Mouse (Mus musculus): ENCODE data around the gene Ttll6. TPM values are rescaled to one million over a fixed set of nuclear protein-coding genes. Genes with fewer than 3 reads are reported as not detected.

Gene Ttll6
- total RNA-seq, 2 experiments from 2014 or later: not detected

- DNase-seq (ENCODE audit: low spot score in 2 of 2): no peak
Observed at GRCm38 (mm10) chr11:96193521-96194400, 60.2 kb downstream of the Ttll6 start, which contains the start of gene Hoxb13. Gene Hoxb13, plus strand, starts transcription at chr11:96194316.

DNA sequence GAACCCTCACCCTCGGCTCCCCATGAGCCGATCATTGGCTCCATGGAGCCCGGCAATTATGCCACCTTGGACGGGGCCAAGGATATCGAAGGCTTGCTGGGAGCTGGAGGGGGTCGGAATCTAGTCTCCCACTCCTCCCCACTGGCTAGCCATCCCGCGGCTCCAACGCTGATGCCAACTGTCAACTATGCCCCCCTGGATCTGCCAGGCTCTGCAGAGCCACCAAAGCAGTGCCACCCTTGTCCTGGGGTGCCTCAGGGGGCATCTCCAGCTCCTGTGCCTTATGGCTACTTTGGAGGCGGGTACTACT is 60.8 kb downstream of the Ttll6 start:
- DNase-seq (ENCODE audit: low spot score in 2 of 2): no peak

DNA sequence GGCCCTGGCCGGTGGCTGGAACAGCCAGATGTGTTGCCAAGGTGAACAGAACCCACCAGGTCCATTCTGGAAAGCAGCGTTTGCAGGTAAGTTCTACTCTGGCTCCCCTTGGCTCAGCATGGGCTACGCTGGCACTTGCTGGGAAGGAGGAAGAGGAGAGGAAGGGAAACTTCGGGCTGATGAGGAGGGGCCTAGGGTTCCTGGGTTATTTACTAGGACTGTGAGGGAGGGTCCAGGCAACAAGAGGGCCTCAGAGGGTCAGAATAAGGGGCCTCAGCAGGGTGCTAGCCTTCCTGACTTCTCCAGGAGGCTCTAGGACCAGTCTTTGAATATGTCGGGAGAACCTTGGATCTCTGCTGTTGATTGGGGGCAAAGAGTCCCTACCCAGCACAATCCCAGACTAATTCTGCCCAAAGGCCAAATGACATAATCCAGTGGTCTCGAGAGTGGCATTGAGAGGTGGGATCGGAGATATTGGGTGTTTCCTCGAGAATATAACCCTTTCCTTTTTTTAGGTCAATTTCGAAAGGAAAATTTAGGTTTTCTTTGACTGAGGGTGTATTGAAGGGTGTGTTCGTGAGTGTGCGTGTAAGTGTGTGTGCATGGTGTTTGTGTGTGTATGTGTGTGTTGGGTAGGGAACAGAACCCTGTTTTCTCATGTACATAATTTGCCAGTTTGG is 61.5 kb downstream of the Ttll6 start:
- no peak for DNase-seq (ENCODE audit: low spot score in 2 of 2)

- DNase-seq (ENCODE audit: low spot score in 2 of 2): no peak
Observed at GRCm38 (mm10) chr11:96195769-96196280, 62.2 kb downstream of the Ttll6 start.

GRCm38 (mm10) chr11:96198642-96199041 is 65.1 kb downstream of the Ttll6 start:
- DNase-seq (ENCODE audit: low spot score in 2 of 2): peak in 1 of 2 experiments; percentile 29

DNA sequence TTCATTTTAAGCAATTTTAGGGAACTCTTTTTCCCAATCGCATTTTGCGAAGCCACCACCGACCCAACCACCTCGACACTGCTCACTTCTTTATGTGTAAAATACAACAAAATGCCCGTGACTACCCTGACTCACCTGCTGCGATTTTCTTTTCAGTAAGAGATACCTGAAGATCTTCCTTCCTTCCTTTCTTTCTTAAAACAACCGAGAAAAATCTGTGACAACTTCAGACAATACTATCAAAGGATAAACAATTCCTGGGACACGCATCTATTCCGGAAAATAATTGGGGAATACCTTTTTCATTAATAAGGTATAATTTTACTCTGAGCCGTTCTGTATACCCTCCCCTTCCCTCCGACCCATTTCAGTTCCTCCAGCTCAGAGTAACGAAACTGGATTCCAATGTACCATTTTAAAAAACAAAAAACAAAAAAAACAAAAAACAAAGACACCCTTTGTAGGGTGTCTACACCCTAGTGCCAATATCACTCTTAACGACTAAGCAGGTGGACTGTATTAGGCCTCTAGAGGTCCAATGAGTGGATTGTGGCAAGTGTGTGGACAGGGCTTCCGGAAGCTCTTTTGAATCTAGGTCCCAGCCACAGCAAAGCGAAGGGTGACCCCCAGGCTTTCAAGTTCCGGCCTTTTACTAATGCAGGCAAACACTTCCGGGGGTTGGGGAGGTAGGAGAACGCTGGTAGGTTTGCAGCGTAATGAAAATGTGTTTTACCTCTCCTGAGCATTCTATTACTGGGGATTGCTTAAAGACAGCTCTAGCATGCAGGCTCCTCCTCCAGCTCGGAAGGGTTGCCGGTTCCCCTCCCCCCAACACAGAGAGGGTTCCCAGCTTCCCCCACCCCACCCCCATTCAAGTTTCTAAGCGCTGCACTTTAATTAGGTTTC is 65.8 kb downstream of the Ttll6 start:
- DNase-seq (ENCODE audit: low spot score in 2 of 2): no peak

DNA sequence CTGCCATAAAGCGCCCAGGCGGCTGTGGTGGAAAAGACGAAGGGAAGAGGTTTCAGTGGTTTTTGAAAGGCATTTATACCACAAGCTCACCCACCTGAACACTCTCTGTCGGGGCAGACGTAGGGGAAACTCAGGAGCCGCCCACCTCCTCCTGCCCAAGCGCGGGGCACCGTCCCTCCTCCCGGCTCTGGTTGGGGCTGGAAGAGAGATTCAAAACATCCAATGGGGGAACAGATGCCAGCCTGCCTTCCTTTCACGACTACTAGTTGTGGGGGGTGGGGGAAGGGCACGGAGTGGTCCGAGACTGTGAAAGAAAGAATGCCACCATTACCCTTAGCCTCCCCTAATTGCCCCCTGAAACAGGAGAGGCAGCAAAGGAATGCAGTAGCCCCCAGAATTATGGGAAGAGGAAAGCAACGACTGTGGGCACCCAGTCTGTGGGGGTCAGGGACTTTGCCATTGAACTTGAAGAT is 66.6 kb downstream of the Ttll6 start:
- no peak for DNase-seq (ENCODE audit: low spot score in 2 of 2)

DNA sequence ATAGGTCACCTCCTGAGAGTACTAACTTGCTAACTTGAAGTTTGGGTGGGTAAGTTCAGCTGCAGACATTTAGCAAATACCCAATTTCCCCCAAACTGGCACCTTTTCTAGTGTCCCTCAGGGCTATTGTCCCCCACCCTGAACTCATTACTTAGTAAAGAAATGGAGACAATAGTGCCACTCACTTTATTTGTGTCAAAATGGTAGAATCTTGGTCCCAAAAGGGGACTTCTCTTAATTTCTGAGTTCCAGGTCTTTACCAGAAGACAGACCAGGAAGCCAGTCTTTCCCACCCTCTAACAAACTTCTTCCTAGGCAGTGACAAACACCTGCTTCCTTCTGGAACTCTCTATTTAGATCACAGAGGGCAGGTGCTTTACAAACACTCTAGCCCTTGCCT is 68.2 kb downstream of the Ttll6 start:
- no peak for DNase-seq (ENCODE audit: low spot score in 2 of 2)

DNA sequence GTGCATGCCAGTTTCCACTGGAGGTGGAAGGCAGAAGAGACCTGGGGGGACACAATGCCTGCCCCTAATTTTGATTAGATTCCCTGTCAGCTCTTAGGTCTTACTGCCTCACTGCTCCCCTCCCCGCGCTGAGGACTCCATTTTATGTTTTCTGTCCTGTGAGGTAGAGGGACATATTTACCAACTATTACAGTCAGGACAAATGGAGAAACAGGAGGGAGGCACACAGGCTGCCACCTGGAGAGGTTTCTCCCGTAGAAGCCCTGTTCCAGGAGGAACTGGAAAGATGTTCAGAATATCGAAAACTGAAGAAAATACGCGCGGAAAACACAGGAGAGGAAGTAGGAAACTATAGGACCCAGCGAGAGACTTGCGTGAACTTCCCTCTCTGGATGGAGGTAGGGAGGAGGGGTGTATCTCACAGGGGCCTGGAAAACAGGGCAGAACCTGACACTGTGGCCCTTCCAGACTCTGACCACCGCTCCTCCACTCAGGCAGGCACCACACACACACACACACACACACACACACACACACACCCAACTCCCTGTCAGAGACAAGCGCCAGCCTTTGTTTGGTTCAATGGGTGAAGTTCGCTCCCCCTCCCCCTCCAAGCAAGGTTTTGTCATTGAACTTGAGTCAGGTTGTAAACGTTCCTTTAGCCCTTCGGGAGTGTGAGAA is 69.0 kb downstream of the Ttll6 start:
- no peak for DNase-seq (ENCODE audit: low spot score in 2 of 2)

DNA sequence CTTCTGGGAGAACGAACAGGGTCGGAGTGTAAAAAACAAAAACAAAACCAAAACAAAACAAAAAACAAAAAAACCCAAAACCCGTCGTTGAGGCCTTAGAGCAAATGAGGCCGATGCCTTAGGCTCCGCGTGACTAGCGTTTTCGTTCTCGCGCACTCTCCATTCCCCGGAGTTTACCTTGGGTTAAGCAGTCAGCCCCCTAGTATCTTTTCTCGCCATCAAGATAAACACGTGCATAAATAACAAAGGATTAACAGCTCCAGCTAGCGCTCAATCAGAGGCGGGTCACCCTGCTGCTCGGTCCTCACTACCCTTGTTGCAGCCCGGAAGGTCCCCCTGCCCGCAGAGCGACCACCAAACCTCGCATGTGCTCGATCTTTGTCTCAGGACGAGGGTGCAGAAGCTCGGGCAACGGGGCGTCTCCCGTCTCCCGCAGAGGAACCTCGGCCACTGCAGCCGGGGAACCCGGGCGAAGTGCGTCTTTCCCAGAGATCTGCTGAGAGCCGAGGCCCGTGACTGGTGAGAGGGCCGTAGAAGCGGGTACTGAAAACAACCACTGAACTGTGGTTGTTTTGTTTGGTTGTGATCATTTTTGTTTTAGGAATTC is 69.7 kb downstream of the Ttll6 start:
- no peak for DNase-seq (ENCODE audit: low spot score in 2 of 2)

GRCm38 (mm10) chr11:96203789-96204186 is 70.2 kb downstream of the Ttll6 start:
- no peak for DNase-seq (ENCODE audit: low spot score in 2 of 2)

DNA sequence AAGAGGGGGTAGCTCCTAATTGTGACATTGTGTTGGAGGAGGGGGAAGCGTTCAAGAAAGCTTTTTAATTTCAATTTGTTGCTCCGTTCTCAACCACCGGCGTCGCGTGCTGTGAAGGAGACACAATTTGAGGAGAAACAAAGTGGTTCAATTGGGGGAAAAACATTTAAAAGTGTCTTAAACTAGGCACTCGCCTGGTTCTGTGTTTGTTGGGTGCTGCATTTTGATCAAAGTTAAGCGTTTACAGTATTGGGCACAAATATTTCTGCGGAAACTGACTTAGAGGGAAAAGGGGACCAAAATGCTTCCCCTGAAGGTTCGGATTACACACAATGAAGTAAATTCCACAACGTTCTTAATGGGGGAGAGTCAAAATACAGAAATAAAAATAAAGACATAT is 70.8 kb downstream of the Ttll6 start:
- no peak for DNase-seq (ENCODE audit: low spot score in 2 of 2)

- DNase-seq (ENCODE audit: low spot score in 2 of 2): no peak
Observed at GRCm38 (mm10) chr11:96205426-96206131, 72.0 kb downstream of the Ttll6 start.

Other genes starting within 250 kb of the Ttll6 start
- not detected for gene B4galnt2, start 218.9 kb upstream of the Ttll6 start, total RNA-seq (2021)
- gene Igf2bp1, start 127.8 kb upstream of the Ttll6 start, total RNA-seq (2021): 1 to 10 TPM; 6.9 to 7.0 TPM
- gene Gip, start 109.2 kb upstream of the Ttll6 start, total RNA-seq (2021): not detected
- 10 to 100 TPM; 38.6 to 41.5 TPM for gene Snf8, start 98.9 kb upstream of the Ttll6 start, total RNA-seq (2021)
- gene Ube2z, start 68.4 kb upstream of the Ttll6 start, total RNA-seq (2021): 10 to 100 TPM; 41.2 to 42.3 TPM
- gene Atp5g1, start 58.1 kb upstream of the Ttll6 start, total RNA-seq (2021): 100 to 1,000 TPM; 830 to 870 TPM
- not detected for gene Calcoco2, start 21.8 kb upstream of the Ttll6 start, total RNA-seq (2021)
- not detected for gene Hoxb13, start 60.5 kb downstream of the Ttll6 start, total RNA-seq (2021)
- gene Hoxb9, start 137.7 kb downstream of the Ttll6 start, total RNA-seq (2021): 1 to 10 TPM; 1.1 to 1.5 TPM
- gene Hoxb8, start 148.1 kb downstream of the Ttll6 start, total RNA-seq (2021): 1 to 10 TPM in 1 of 2 experiments, under 1 TPM in 1; 0.98 to 1.3 TPM
- gene Hoxb7, start 152.8 kb downstream of the Ttll6 start, total RNA-seq (2021): 1 to 10 TPM; 1.8 to 2.1 TPM
- 1 to 10 TPM in 1 of 2 experiments, under 1 TPM in 1; 0.62 to 1.3 TPM for gene Hoxb6, start 158.7 kb downstream of the Ttll6 start, total RNA-seq (2021)
- 1 to 10 TPM in 1 of 2 experiments, under 1 TPM in 1; 0.80 to 1.1 TPM for gene Hoxb5, start 169.6 kb downstream of the Ttll6 start, total RNA-seq (2021)
- gene Hoxb4, start 184.5 kb downstream of the Ttll6 start, total RNA-seq (2021): under 1 TPM; 0.57 to 0.91 TPM
- 1 to 10 TPM; 1.0 to 1.3 TPM for gene Hoxb3, start 189.5 kb downstream of the Ttll6 start, total RNA-seq (2021)
- under 1 TPM; 0.44 to 0.93 TPM for gene Hoxb2, start 216.7 kb downstream of the Ttll6 start, total RNA-seq (2021)
- not detected for gene Hoxb1, start 232.0 kb downstream of the Ttll6 start, total RNA-seq (2021)

Data from gastrocnemius, postnatal 4 days (tissue).